Mouse (Mus musculus): ENCODE measurements around the gene Nfkbia.

The Nfkbia gene

GRCm38 (mm10) chr12:55466088-55466701 is 26.3 kb downstream of the Nfkbia start:
- DNase-seq (ENCODE audit: low spot score) = no peak

- no peak for DNase-seq (ENCODE audit: low spot score)
These were observed 27.0 kb downstream of the Nfkbia start for GRCm38 (mm10) chr12:55465401-55465983.

- no peak for DNase-seq (ENCODE audit: low spot score)
These were observed 27.5 kb downstream of the Nfkbia start for GRCm38 (mm10) chr12:55464846-55465361.

GRCm38 (mm10) chr12:55463992-55464845 is 28.2 kb downstream of the Nfkbia start:
- no peak for DNase-seq (ENCODE audit: low spot score)

GRCm38 (mm10) chr12:55463087-55463486 is 29.4 kb downstream of the Nfkbia start:
- DNase-seq (ENCODE audit: low spot score) = no peak

- no peak for DNase-seq (ENCODE audit: low spot score)
These were observed 30.0 kb downstream of the Nfkbia start for GRCm38 (mm10) chr12:55462456-55462855.

GRCm38 (mm10) chr12:55461767-55462166 is 30.7 kb downstream of the Nfkbia start:
- DNase-seq (ENCODE audit: low spot score) = no peak

GRCm38 (mm10) chr12:55460900-55461299 is 31.5 kb downstream of the Nfkbia start:
- no peak for DNase-seq (ENCODE audit: low spot score)

GRCm38 (mm10) chr12:55459739-55460138 is 32.7 kb downstream of the Nfkbia start:
- DNase-seq (ENCODE audit: low spot score) = no peak

GRCm38 (mm10) chr12:55456893-55457292 is 35.6 kb downstream of the Nfkbia start:
- DNase-seq (ENCODE audit: low spot score) = no peak

- no peak for DNase-seq (ENCODE audit: low spot score)
These were observed 36.3 kb downstream of the Nfkbia start for GRCm38 (mm10) chr12:55456136-55456535.

GRCm38 (mm10) chr12:55455206-55455605 is 37.2 kb downstream of the Nfkbia start:
- DNase-seq (ENCODE audit: low spot score) = no peak

GRCm38 (mm10) chr12:55453924-55454323 is 38.5 kb downstream of the Nfkbia start:
- no peak for DNase-seq (ENCODE audit: low spot score)

GRCm38 (mm10) chr12:55452839-55453238 is 39.6 kb downstream of the Nfkbia start:
- DNase-seq (ENCODE audit: low spot score) = no peak

- DNase-seq (ENCODE audit: low spot score) = no peak
These were observed 42.0 kb downstream of the Nfkbia start for GRCm38 (mm10) chr12:55450421-55450820.

GRCm38 (mm10) chr12:55449048-55449447 is 43.4 kb downstream of the Nfkbia start:
- no peak for DNase-seq (ENCODE audit: low spot score)

GRCm38 (mm10) chr12:55448457-55448856 is 44.0 kb downstream of the Nfkbia start:
- no peak for DNase-seq (ENCODE audit: low spot score)

- no peak for DNase-seq (ENCODE audit: low spot score)
These were observed 45.1 kb downstream of the Nfkbia start for GRCm38 (mm10) chr12:55447396-55447760.

GRCm38 (mm10) chr12:55446746-55447395 is 45.6 kb downstream of the Nfkbia start:
- peak; percentile 81 for DNase-seq (ENCODE audit: low spot score)

GRCm38 (mm10) chr12:55446366-55446745 is 46.1 kb downstream of the Nfkbia start:
- DNase-seq (ENCODE audit: low spot score) = no peak

GRCm38 (mm10) chr12:55445583-55445982 is 46.9 kb downstream of the Nfkbia start:
- DNase-seq (ENCODE audit: low spot score) = no peak

- no peak for DNase-seq (ENCODE audit: low spot score)
These were observed 48.4 kb downstream of the Nfkbia start for GRCm38 (mm10) chr12:55444031-55444451.

Data from left cerebral cortex, adult 11 months (tissue).